Mouse (Mus musculus): Measurements from ENCODE around the gene Fam160a1.

DNA sequence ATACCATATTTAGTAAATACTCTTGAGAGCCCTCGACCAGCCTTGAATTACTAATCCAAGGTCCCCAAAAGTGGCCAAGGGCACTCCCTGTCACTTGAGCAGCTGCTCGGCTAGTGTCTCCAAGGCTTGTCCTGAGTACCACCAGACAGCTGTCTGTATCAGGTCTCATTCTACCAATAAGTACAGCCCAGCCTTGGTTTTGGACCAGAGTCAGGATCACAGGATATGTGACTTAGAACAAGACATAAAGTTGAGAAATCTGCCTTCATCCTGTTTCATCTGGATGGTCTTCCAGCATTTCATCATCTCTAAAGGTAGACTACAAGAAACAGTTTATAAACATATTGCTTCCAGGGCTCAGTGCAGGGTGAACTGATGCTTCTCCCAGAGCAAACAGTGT is 183.4 kb downstream of the Fam160a1 start:
- TF ChIP-seq CTCF (IDR thresholded peaks at IDR 0.05; ENCODE audit: low read depth) = no peak
- no peak for TF ChIP-seq EP300 (IDR thresholded peaks at IDR 0.05; ENCODE audit: low read depth)
